Comparison of ENCODE assay signal across 15 mouse cellular contexts in genomic region chr1:167381050-167382015, GRCm38 (mm10). TPM values are rescaled to one million over a fixed set of nuclear protein-coding genes. Genes with fewer than 3 reads are reported as not detected.
A peak's percentile ranks its signal among the peaks of the same experiment; 100 is the strongest.
DNase-seq lines count a peak whose midpoint lies in the region; ATAC-seq and TF ChIP-seq lines count a peak whose summit lies in the region.
"Had no signal": no experiment of that assay in that cellular context is flagged by ENCODE, and none has a peak within 500 bp of the region (broad histone marks: within the 10 kb centered on the region; RNA-seq: fewer than 3 reads in every experiment).

No protein-coding gene starts in this region.

- H3K4me1 ChIP-seq in kidney, embryonic 14.5 days (ENCODE audit: control insufficient read depth, insufficient read depth, low read length): no peaks in the 10 kb centered on the region
- H3K4me1 ChIP-seq in lung, postnatal 0 days (ENCODE audit: insufficient read depth, low read depth, low read length): no peaks in the 10 kb centered on the region
- H3K4me1 ChIP-seq in intestine, embryonic 16.5 days (ENCODE audit: control insufficient read depth, insufficient read depth, low read length): peaks cover 39% of the 10 kb centered on the region
- 0 out of 2 replicates have a peak, but pooled peaks cover 8% of the 10 kb centered on the region for H3K4me1 ChIP-seq in stomach, embryonic 15.5 days

- H3K4me3 ChIP-seq in kidney, embryonic 14.5 days (ENCODE audit: low read length): no peak overlapping the region
- no peak overlapping the region for H3K4me3 ChIP-seq in lung, postnatal 0 days (ENCODE audit: low read depth, low read length)
- no peak overlapping the region for H3K4me3 ChIP-seq in intestine, embryonic 16.5 days (ENCODE audit: low read length)
- H3K4me3 ChIP-seq in stomach, embryonic 15.5 days (replicated peaks): no peak overlapping the region
- H3K4me3 ChIP-seq: neural tube, embryonic 12.5 days had no signal

- WGBS in kidney, embryonic 14.5 days: 76% methylated on average over 8 of the region's 8 CpGs
- WGBS in lung, postnatal 0 days: 60% methylated on average over 8 of the region's 8 CpGs
- WGBS in intestine, embryonic 16.5 days: 67% methylated on average over 8 of the region's 8 CpGs
- 71% methylated on average over 8 of the region's 8 CpGs for WGBS in stomach, embryonic 15.5 days

- ATAC-seq in kidney, embryonic 14.5 days (ENCODE audit: low FRiP score, low TSS enrichment): no peak
- ATAC-seq in lung, postnatal 0 days: peak; percentile 62
- ATAC-seq in intestine, embryonic 16.5 days: peak; percentile 56
- ATAC-seq in stomach, embryonic 15.5 days (ENCODE audit: insufficient read depth, low FRiP score, low read depth): no peak
- ATAC-seq: activated CD4-positive, CD25-positive, alpha-beta regulatory T cell, adult 4 months; CD4-positive, CD25-positive, alpha-beta regulatory T cell, adult 4 months; midbrain, embryonic 16.5 days had no signal

- no peaks in the 10 kb centered on the region for H3K36me3 ChIP-seq in kidney, embryonic 14.5 days (ENCODE audit: control insufficient read depth, insufficient read depth, low read length)
- peaks cover under 1% of the 10 kb centered on the region; the same call in 1 of the 2 replicates for H3K36me3 ChIP-seq in lung, postnatal 0 days (ENCODE audit: insufficient read depth, low read length)
- H3K36me3 ChIP-seq in intestine, embryonic 16.5 days (ENCODE audit: control insufficient read depth, insufficient read depth, low read length): 0 out of 2 replicates have a peak, but pooled peaks cover 4% of the 10 kb centered on the region
- H3K36me3 ChIP-seq in stomach, embryonic 15.5 days: peaks cover 2% of the 10 kb centered on the region; the same call in 1 of the 2 replicates
- H3K36me3 ChIP-seq: neural tube, embryonic 12.5 days had no signal

- peak; percentile 13 for DNase-seq in kidney, adult 18-20 months
- no peak for DNase-seq in lung, postnatal 0 days (ENCODE audit: low spot score)
- DNase-seq in lung, postnatal 14 days: no peak
- no peak for DNase-seq in thymus, postnatal 25 days
- DNase-seq: cerebellum, adult 8-10 months; gastrocnemius, postnatal 14 days; thymus, adult 2 months had no signal

- H3K27ac ChIP-seq in kidney, embryonic 14.5 days (ENCODE audit: low read depth, low read length): no peak overlapping the region
- no peak overlapping the region for H3K27ac ChIP-seq in lung, postnatal 0 days (ENCODE audit: low read length)
- peak overlapping the region; percentile 76 for H3K27ac ChIP-seq in intestine, embryonic 16.5 days (ENCODE audit: low read length)
- peak overlapping the region; percentile 31; the same call in 1 of the 2 replicates for H3K27ac ChIP-seq in stomach, embryonic 15.5 days
- H3K27ac ChIP-seq: macrophage; neural tube, embryonic 12.5 days had no signal

- TF ChIP-seq CTCF in lung, postnatal 0 days (IDR thresholded peaks at IDR 0.05): no peak

- no peak overlapping the region for H3K9ac ChIP-seq in kidney, embryonic 14.5 days (ENCODE audit: low read depth, low read length)
- no peak overlapping the region for H3K9ac ChIP-seq in lung, postnatal 0 days (replicated peaks; ENCODE audit: low read depth)
- no peak overlapping the region for H3K9ac ChIP-seq in intestine, embryonic 16.5 days (ENCODE audit: low read depth, low read length)
- H3K9ac ChIP-seq in stomach, embryonic 15.5 days: no peak overlapping the region
- H3K9ac ChIP-seq: neural tube, embryonic 12.5 days had no signal

- TF ChIP-seq EP300 in lung, postnatal 0 days (IDR thresholded peaks at IDR 0.05): no peak

- H3K9me3 ChIP-seq in kidney, embryonic 14.5 days (ENCODE audit: control insufficient read depth, low read length): no peaks in the 10 kb centered on the region
- no peaks in the 10 kb centered on the region for H3K9me3 ChIP-seq in lung, postnatal 0 days (ENCODE audit: low read length)
- H3K9me3 ChIP-seq in intestine, embryonic 16.5 days (ENCODE audit: control insufficient read depth, low read length): no peaks in the 10 kb centered on the region
- H3K9me3 ChIP-seq in stomach, embryonic 15.5 days: no peaks in the 10 kb centered on the region
- H3K9me3 ChIP-seq: neural tube, embryonic 12.5 days had no signal

- H3K4me2 ChIP-seq in kidney, embryonic 14.5 days (replicated peaks; ENCODE audit: low read depth, low read length): no peak overlapping the region
- H3K4me2 ChIP-seq in lung, postnatal 0 days (replicated peaks; ENCODE audit: low read depth, low read length): no peak overlapping the region
- no peak overlapping the region for H3K4me2 ChIP-seq in intestine, embryonic 16.5 days (ENCODE audit: low read depth, low read length)
- H3K4me2 ChIP-seq in stomach, embryonic 15.5 days: no peak overlapping the region
- H3K4me2 ChIP-seq: neural tube, embryonic 12.5 days had no signal

- no peaks in the 10 kb centered on the region for H3K27me3 ChIP-seq in kidney, embryonic 14.5 days (ENCODE audit: control insufficient read depth, insufficient read depth, low read length)
- no peaks in the 10 kb centered on the region for H3K27me3 ChIP-seq in lung, postnatal 0 days (replicated peaks; ENCODE audit: insufficient read depth, low read length)
- H3K27me3 ChIP-seq in intestine, embryonic 16.5 days (replicated peaks; ENCODE audit: control insufficient read depth, insufficient read depth, low read length): no peaks in the 10 kb centered on the region
- H3K27me3 ChIP-seq in stomach, embryonic 15.5 days (replicated peaks): no peaks in the 10 kb centered on the region
- H3K27me3 ChIP-seq: neural tube, embryonic 12.5 days had no signal

RNA-seq across cellular contexts. Expression of gene Mgst3, which starts 12.3 kb away (rescaled TPM):
- polyA plus RNA-seq in kidney, embryonic 14.5 days (2014; fragmentation: Nextera tagmentation; extraction: Ambion mirVana): 41.6 and 46.7 TPM in 2 replicates
- 67.5 and 70.1 TPM in 2 replicates for polyA plus RNA-seq in lung, postnatal 0 days (2015; fragmentation: Nextera tagmentation; extraction: Ambion mirVana)
- polyA plus RNA-seq in intestine, embryonic 16.5 days (2015; fragmentation: Nextera tagmentation; extraction: Ambion mirVana): 379 and 381 TPM in 2 replicates
- polyA plus RNA-seq in stomach, embryonic 15.5 days (2015; fragmentation: Nextera tagmentation; extraction: Ambion mirVana): 184 and 224 TPM in 2 replicates

RNA-seq across cellular contexts. Expression of gene Aldh9a1, which starts 31.5 kb away (rescaled TPM):
- polyA plus RNA-seq in kidney, embryonic 14.5 days (2014; fragmentation: Nextera tagmentation; extraction: Ambion mirVana): 27.8 and 46.6 TPM in 2 replicates
- polyA plus RNA-seq in lung, postnatal 0 days (2015; fragmentation: Nextera tagmentation; extraction: Ambion mirVana): 33.2 and 35.4 TPM in 2 replicates
- polyA plus RNA-seq in intestine, embryonic 16.5 days (2015; fragmentation: Nextera tagmentation; extraction: Ambion mirVana): 204 and 245 TPM in 2 replicates
- polyA plus RNA-seq in stomach, embryonic 15.5 days (2015; fragmentation: Nextera tagmentation; extraction: Ambion mirVana): 77.1 and 92.8 TPM in 2 replicates

Comparison
In these comparisons a context has a peak if more than half of its experiments do, and no peak if none do; other contexts are left out.
1. ATAC-seq: peak in lung, postnatal 0 days (single experiment) and intestine, embryonic 16.5 days (single experiment); none in kidney, embryonic 14.5 days (single experiment) and stomach, embryonic 15.5 days (single experiment).
2. H3K27ac ChIP-seq: peak in intestine, embryonic 16.5 days (single experiment) and stomach, embryonic 15.5 days (single experiment); none in kidney, embryonic 14.5 days (single experiment) and lung, postnatal 0 days (single experiment).